Mouse (Mus musculus) myocyte (in vitro differentiated cells): Measurements from ENCODE around the gene Arnt.

Source experiments
- CEBPB ChIP-seq: IDR thresholded peaks from 2 replicates; pipeline ENCODE4 v1.6.1; 2011; ENCODE audit warnings: mild to moderate bottlenecking, moderate library complexity; ENCODE audit not compliant: poor library complexity, insufficient read depth, severe bottlenecking
- E2F4 ChIP-seq: IDR thresholded peaks from one replicate; pipeline ENCODE4 v1.6.1; 2011; ENCODE audit warnings: mild to moderate bottlenecking, control low read depth, moderate library complexity; ENCODE audit not compliant: insufficient read depth
- MAX ChIP-seq: IDR thresholded peaks from one replicate; pipeline ENCODE4 v1.6.1; 2011; ENCODE audit warnings: low read depth, mild to moderate bottlenecking, control low read depth
- POLR2A ChIP-seq: IDR thresholded peaks from one replicate; pipeline ENCODE4 v1.6.1; 2011; ENCODE audit warnings: low read depth, mild to moderate bottlenecking, control low read depth, moderate library complexity; ENCODE audit not compliant: insufficient read length
- POLR2AphosphoS2 ChIP-seq: IDR thresholded peaks from one replicate; pipeline ENCODE4 v1.6.1; 2011; ENCODE audit warnings: low read depth, control low read depth; ENCODE audit not compliant: insufficient read length
- TCF3 ChIP-seq: IDR thresholded peaks from one replicate; pipeline ENCODE4 v1.6.1; 2011; ENCODE audit warnings: low read depth, control low read depth; ENCODE audit not compliant: insufficient read length

DNA sequence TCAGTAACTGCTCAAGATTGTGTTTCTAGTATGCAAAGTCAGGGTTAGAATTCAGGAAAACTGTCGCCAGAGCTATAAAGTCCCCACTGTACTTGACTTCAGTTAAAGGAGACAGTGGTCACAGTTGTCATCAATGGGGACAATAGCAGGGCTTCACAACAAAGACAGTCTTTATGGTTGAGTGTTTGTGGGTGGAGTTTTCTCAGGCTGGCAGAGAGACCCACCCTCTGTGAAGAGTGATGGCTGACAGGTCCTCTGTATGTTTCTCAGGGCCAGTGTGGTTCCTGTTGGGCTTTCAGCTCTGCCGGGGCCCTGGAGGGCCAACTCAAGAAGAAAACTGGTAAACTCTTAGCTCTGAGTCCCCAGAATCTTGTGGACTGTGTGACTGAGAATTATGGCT lies 68.1 kb downstream of the Arnt start:
- no peak for TF ChIP-seq POLR2A
- no peak for TF ChIP-seq MAX
- no peak for TF ChIP-seq TCF3
- TF ChIP-seq CEBPB, result no peak
- no peak for TF ChIP-seq E2F4
- TF ChIP-seq POLR2AphosphoS2, result no peak
